In the genomic region with DNA sequence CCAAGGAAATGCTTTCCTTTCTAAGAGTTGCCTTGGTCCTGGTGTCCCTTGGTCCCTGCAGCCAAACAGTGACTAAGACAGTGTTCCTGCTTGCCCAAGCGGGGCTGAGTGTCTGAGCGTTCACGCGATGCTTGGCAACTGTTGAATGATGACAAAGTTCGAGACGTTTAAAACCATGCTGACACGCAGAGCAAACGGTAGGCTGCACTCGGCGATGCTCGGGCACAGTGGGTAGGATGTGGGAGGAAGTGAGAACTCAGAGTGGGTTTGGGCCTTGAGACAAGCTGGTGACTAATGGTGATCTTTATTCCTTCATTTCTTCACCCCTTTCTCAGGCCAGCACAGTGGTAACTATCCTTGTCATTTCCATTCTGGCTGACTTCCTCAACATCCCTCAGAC, we compare ENCODE assay signal across 22 mouse cellular contexts.
A peak's percentile ranks its signal among the peaks of the same experiment; 100 is the strongest.
DNase-seq lines count a peak whose midpoint lies in the region; ATAC-seq and TF ChIP-seq lines count a peak whose summit lies in the region.
"Had no signal": no experiment of that assay in that cellular context is flagged by ENCODE, and none has a peak within 500 bp of the region (broad histone marks: within the 10 kb centered on the region; RNA-seq: fewer than 3 reads in every experiment).

No protein-coding gene starts in this region.

- H3K4me2 ChIP-seq in liver, postnatal 0 days (ENCODE audit: low read depth, low read length), result no peak overlapping the region
- H3K4me2 ChIP-seq in midbrain, postnatal 0 days (ENCODE audit: low read depth, low read length, poor library complexity, severe bottlenecking), result no peak overlapping the region
- H3K4me2 ChIP-seq: heart, embryonic 11.5 days; hindbrain, embryonic 14.5 days; limb, embryonic 13.5 days; lung, embryonic 14.5 days; midbrain, embryonic 15.5 days; neural tube, embryonic 12.5 days had no signal

- H3K9me3 ChIP-seq in liver, postnatal 0 days (ENCODE audit: low read length), result peaks cover 4% of the 10 kb centered on the region; the same call in 1 of the 2 replicates
- H3K9me3 ChIP-seq in midbrain, postnatal 0 days (ENCODE audit: low read length), result no peaks in the 10 kb centered on the region
- H3K9me3 ChIP-seq: midbrain, embryonic 15.5 days; neural tube, embryonic 12.5 days had no signal

- H3K27me3 ChIP-seq in liver, postnatal 0 days (ENCODE audit: insufficient read depth, low read length), result no peaks in the 10 kb centered on the region
- H3K27me3 ChIP-seq in midbrain, postnatal 0 days (ENCODE audit: insufficient read depth, low read length), result no peaks in the 10 kb centered on the region
- H3K27me3 ChIP-seq: midbrain, embryonic 15.5 days; neural tube, embryonic 12.5 days had no signal

- TF ChIP-seq EP300 in liver, postnatal 0 days (IDR thresholded peaks at IDR 0.05; ENCODE audit: low read depth), result no peak

- H3K9ac ChIP-seq in liver, postnatal 0 days (replicated peaks), result no peak overlapping the region
- H3K9ac ChIP-seq in midbrain, postnatal 0 days (replicated peaks; ENCODE audit: low read length, poor library complexity, severe bottlenecking), result no peak overlapping the region
- H3K9ac ChIP-seq: hindbrain, embryonic 14.5 days; limb, embryonic 13.5 days; lung, embryonic 14.5 days; midbrain, embryonic 15.5 days; neural tube, embryonic 12.5 days had no signal

- H3K36me3 ChIP-seq in liver, postnatal 0 days (replicated peaks; ENCODE audit: insufficient read depth, low read length), result no peaks in the 10 kb centered on the region
- H3K36me3 ChIP-seq in midbrain, postnatal 0 days (ENCODE audit: insufficient read depth, low read length), result no peaks in the 10 kb centered on the region
- H3K36me3 ChIP-seq: limb, embryonic 13.5 days; midbrain, embryonic 15.5 days; neural tube, embryonic 12.5 days had no signal

- intact Hi-C loops in left cerebral cortex, postnatal 25 days (cut with DNase I), result no loop called here

- no peak; the same call in 1 of the 2 replicates for ATAC-seq in liver, postnatal 0 days
- ATAC-seq in midbrain, postnatal 0 days (ENCODE audit: low FRiP score), result no peak
- ATAC-seq: activated CD4-positive, CD25-positive, alpha-beta regulatory T cell, adult 4 months; CD4-positive, CD25-positive, alpha-beta regulatory T cell, adult 4 months; forebrain, embryonic 16.5 days; midbrain, embryonic 15.5 days had no signal

- H3K4me1 ChIP-seq in liver, postnatal 0 days (ENCODE audit: insufficient read depth), result peaks cover 2% of the 10 kb centered on the region; the same call in 1 of the 2 replicates
- H3K4me1 ChIP-seq in midbrain, postnatal 0 days (ENCODE audit: insufficient read depth, low read length), result no peaks in the 10 kb centered on the region
- H3K4me1 ChIP-seq: midbrain, embryonic 15.5 days; neural tube, embryonic 12.5 days had no signal

- no peak for TF ChIP-seq CTCF in liver, postnatal 0 days (IDR thresholded peaks at IDR 0.05; ENCODE audit: low read depth)
- TF ChIP-seq CTCF in midbrain, postnatal 0 days (IDR thresholded peaks at IDR 0.05), result no peak

- no peak for DNase-seq in liver, postnatal 0 days
- DNase-seq in liver (no peak), 3T3-L1 (ENCODE audit: low read depth, low spot score) (peak; percentile 11), adipocyte (ENCODE audit: low spot score) (peak; percentile 3)
- DNase-seq in monocyte, adult 2 months (ENCODE audit: low read depth in 1 of 2, low spot score in 2 of 2), result peak; percentile 46 to 64
- DNase-seq in left cerebral cortex, postnatal 25 days (ENCODE audit: low spot score in 2 of 2), result no peak
- no peak for DNase-seq in midbrain, postnatal 0 days (ENCODE audit: low spot score)
- no peak for DNase-seq in embryo, embryonic 9.5 days (ENCODE audit: extremely low spot score)
- DNase-seq: adrenal gland, postnatal 14 days; cerebellum, postnatal 10 days; heart, postnatal 14 days; lung, embryonic 14.5 days; right cerebral cortex, postnatal 14 days; thymus, postnatal 14 days had no signal

- 0 out of 2 replicates have a peak overlapping the region, but pooled peaks have one; percentile 55 for H3K27ac ChIP-seq in liver, postnatal 0 days (ENCODE audit: low read depth)
- no peak overlapping the region for H3K27ac ChIP-seq in midbrain, postnatal 0 days (ENCODE audit: low read depth, low read length)
- H3K27ac ChIP-seq: hindbrain, embryonic 14.5 days; limb, embryonic 13.5 days; midbrain, embryonic 15.5 days; neural tube, embryonic 12.5 days had no signal

- H3K4me3 ChIP-seq in liver, postnatal 0 days (ENCODE audit: low read depth, low read length), result no peak overlapping the region
- H3K4me3 ChIP-seq in midbrain, postnatal 0 days (ENCODE audit: low read depth, low read length), result no peak overlapping the region
- H3K4me3 ChIP-seq: limb, embryonic 13.5 days; midbrain, embryonic 15.5 days; neural tube, embryonic 12.5 days had no signal

- 60% methylated on average over 11 of the region's 11 CpGs for WGBS in liver, postnatal 0 days (ENCODE audit: insufficient replicate concordance)
- 93% methylated on average over 11 of the region's 11 CpGs for WGBS in midbrain, postnatal 0 days

Comparison
In these comparisons a context has a peak if more than half of its experiments do, and no peak if none do; other contexts are left out.
1. DNase-seq: peak in 3T3-L1 (single experiment), adipocyte (single experiment) and monocyte, adult 2 months (2 of 2); none in liver, postnatal 0 days (single experiment), liver (single experiment), left cerebral cortex, postnatal 25 days (0 of 2), midbrain, postnatal 0 days (single experiment) and embryo, embryonic 9.5 days (single experiment).